Mouse (Mus musculus): Measurements from ENCODE around the gene Tmtc4. TPM values are rescaled to one million over a fixed set of nuclear protein-coding genes. Genes with fewer than 3 reads are reported as not detected.

Gene Tmtc4
- total RNA-seq, 2 experiments from 2014 or later = 7.5 to 8.1 TPM

DNA sequence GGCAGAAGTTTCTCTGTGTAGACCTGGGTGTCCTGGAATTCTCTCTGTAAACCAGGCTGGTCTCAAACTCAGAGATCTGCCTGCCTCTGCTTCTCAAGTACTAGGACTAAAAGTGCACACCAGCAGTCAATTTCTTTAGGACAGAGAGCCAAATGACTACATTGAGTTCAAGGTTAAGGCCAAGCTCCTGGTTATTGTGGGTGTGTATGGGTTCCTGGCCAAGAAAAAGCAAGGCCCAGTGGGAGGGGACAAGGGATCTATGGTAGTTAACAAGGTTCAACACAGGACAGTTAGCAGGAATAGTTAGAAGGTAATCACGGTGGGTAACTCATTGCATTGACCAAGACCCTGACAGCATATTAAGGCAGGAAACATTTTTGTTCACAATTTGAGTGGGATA, 78.8 kb downstream of the Tmtc4 start:
- ATAC-seq (replicated peaks; ENCODE audit: poor library complexity) = no peak

GRCm38 (mm10) chr14:122903923-122904351, 79.9 kb downstream of the Tmtc4 start:
- ATAC-seq (replicated peaks; ENCODE audit: poor library complexity) = no peak

DNA sequence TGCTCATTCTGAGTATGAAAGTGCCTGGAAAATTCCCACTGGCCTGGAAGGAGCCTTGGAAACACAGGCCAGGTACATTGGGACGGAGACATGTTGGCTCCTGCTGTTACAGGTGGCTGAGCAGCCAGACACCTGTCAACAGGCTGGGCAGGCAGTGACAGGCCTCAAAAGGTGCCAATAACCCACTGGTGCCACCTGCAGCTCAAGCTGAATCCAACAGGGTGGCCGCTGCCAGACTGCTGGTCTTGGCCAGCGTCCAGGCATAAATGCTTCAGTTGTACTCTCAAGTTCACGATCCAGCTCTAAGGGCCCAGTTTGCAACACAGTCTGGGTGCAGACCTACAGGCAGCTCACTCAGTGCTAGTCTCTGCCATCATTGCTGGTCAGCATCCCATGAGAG, 81.0 kb downstream of the Tmtc4 start:
- ATAC-seq (replicated peaks; ENCODE audit: poor library complexity) = peak; percentile 76

- ATAC-seq (replicated peaks; ENCODE audit: poor library complexity) = 0 out of 2 replicates have a peak, but pooled peaks have one; percentile 27
Measured at GRCm38 (mm10) chr14:122902136-122902535, 81.7 kb downstream of the Tmtc4 start.

DNA sequence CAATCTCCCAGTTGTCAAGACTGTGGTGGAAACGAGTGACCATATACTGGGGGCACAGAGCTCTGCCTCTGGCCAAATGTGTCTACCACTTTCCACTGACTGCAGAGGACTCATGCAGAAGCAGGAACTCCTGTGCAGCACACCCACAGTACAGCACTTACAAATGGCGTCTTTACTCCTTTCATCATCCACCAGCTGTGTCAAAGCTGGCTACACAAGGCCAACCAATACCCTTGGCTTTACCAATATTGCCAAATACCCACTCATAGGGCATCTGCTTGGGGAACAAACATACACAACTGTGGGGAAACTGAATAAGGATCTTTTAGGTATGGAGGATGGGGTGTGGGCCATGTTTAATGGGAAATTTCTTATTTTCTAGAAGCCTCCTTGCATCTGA, 82.1 kb downstream of the Tmtc4 start:
- 0 out of 2 replicates have a peak, but pooled peaks have one; percentile 23 for ATAC-seq (replicated peaks; ENCODE audit: poor library complexity)

- ATAC-seq (replicated peaks; ENCODE audit: poor library complexity) = no peak
Measured at GRCm38 (mm10) chr14:122901177-122901576, 82.7 kb downstream of the Tmtc4 start.

GRCm38 (mm10) chr14:122900679-122901078, 83.2 kb downstream of the Tmtc4 start:
- no peak for ATAC-seq (replicated peaks; ENCODE audit: poor library complexity)

- no peak for ATAC-seq (replicated peaks; ENCODE audit: poor library complexity)
Measured at GRCm38 (mm10) chr14:122898550-122898949, 85.3 kb downstream of the Tmtc4 start.

DNA sequence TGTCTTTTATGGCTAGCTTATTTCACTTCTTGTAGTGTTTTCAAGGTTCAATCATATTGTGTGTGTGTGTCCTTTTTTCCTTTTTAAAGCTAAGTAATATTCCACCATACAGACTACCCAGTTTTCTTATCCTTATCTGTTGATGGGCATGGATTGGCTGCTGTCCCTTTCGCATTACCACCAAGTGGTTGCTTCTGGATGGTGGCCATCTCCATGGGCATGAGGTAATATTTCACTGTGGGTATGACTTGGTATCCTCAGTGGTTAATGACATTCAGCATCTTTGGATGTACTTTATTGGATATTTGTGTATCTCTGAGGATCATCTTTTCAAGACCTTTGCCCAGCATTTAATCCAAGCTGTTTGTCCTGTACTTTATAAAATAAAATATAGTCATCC, 87.7 kb downstream of the Tmtc4 start:
- no peak for ATAC-seq (replicated peaks; ENCODE audit: poor library complexity)

GRCm38 (mm10) chr14:122891470-122891968, 92.3 kb downstream of the Tmtc4 start:
- no peak for ATAC-seq (replicated peaks; ENCODE audit: poor library complexity)

GRCm38 (mm10) chr14:122888480-122888872, 95.4 kb downstream of the Tmtc4 start:
- no peak for ATAC-seq (replicated peaks; ENCODE audit: poor library complexity)

GRCm38 (mm10) chr14:122887702-122888479, 95.9 kb downstream of the Tmtc4 start:
- ATAC-seq (replicated peaks; ENCODE audit: poor library complexity) = no peak

DNA sequence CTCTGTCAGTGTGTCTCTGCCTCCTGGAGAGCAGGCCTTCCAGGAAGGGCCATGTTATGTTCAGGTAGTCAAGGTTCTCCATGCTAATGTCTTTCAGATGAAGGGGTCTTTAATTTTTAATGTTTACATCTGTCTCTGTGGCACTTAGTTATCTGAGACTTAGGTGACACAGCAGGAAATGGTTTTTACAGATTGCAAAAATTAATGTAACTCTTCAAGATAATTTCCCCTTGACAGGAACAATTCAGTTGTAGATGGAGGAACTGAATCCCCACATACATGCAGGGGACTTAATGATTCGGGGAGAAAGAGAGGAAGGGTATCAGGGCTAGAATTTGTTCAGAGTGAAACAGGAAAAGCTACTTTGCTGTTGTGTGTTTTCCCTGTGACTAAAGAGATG, 96.6 kb downstream of the Tmtc4 start:
- ATAC-seq (replicated peaks; ENCODE audit: poor library complexity) = no peak

GRCm38 (mm10) chr14:122885893-122886292, 97.9 kb downstream of the Tmtc4 start:
- no peak for ATAC-seq (replicated peaks; ENCODE audit: poor library complexity)

DNA sequence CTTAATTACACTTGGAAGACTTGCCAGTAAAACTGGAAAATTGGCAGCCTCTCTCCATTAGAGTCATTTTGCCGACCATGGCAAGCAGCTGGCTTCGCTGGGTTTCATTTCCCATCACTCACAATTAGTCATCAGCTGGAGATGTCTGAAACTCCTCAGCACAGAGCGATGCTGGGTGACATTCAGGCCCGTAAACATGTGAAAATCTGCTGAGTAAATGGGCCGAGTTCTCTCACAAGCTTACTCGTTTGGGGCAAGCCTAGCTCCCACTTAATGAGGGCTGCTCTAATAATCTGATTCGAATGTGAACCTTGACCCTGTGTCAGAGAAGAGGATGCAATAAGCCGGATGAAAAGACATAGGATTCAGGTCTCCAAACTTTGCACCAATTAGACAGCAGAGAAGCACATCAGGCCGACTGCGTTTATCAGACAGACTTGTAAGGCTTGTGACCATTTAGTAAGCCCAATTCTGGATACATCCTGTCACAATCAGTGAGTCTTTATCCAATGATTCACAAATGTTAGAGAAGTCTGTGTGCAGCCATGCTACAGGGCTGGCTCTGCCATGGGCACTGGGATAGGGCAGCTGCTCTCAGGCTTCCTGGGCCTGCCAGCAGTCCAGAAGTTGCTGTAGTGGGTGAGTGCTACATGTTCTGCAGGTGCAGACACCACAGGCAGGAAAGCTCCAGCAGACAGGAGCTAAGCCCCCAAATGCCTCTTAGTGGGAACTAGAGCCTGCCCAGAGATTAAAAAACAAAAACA, 99.8 kb downstream of the Tmtc4 start:
- no peak for ATAC-seq (replicated peaks; ENCODE audit: poor library complexity)

DNA sequence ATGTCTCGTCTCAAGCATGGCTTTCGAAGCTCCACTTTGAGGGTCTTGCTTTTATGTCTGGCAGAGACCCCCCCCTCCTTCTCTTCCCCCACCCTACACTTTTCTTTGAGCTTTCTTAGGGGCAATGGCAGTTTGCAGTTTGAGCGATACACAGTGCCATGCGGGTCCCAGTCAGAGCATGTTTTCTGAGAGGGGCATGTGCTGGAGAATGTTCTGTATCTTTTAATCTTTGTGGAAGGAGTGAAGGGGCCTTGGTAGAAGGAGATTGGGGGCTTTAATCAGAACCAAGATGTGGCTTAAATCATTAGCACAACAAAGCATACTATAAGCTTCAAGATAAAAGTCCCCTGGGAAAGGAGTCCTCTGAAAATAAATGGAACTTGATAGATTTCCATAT, 100.4 kb downstream of the Tmtc4 start:
- no peak for ATAC-seq (replicated peaks; ENCODE audit: poor library complexity)

DNA sequence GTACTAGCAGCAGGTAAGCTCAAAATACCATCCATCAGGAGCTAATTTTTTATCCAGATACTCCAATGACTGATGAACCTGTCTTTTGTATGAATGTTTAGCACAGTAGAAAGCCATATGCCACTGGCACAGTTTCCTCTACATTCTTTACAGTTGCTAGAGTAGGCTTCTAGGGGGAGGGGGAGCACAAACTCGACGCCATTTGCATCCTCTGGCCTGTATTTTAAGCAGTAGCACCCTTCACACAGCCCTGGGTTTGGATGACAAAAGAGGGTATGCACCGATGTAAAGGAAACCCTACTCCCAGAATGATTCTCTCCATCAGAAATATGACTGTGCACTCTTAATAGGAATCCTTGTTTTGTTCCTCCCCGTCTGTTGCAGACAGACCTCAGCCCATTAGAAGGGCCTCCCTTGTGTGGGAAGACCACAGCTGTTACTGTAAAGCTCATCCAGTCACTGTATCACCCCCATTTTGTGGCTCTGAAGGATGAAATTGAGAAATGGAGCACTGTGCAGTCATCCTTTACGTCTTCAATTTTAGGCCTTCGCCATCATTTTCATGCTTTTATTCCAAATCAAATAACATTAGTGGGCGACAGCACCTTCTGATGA, 100.9 kb downstream of the Tmtc4 start:
- ATAC-seq (replicated peaks; ENCODE audit: poor library complexity) = no peak

DNA sequence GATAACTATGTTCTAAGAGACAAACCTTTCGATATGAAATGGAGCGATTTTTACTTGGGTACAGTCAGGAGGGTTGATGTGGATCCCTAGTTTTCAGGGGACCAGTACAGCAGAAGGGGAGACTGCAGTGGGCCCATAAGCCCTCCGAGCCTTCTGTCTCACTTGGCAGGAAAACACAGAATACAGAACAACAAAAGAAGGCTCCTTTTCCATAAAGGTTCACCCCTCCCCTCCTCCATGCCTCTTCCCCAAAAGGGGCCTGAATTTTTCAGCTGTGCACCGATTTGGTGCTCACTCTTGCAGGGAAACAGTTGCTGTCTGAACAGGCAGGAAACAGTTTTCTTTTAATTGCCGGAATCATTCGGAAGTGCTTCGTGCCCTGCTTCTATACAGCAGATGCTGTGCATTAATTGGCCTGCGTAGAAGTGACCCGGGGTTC, 101.6 kb downstream of the Tmtc4 start:
- ATAC-seq (replicated peaks; ENCODE audit: poor library complexity) = no peak

DNA sequence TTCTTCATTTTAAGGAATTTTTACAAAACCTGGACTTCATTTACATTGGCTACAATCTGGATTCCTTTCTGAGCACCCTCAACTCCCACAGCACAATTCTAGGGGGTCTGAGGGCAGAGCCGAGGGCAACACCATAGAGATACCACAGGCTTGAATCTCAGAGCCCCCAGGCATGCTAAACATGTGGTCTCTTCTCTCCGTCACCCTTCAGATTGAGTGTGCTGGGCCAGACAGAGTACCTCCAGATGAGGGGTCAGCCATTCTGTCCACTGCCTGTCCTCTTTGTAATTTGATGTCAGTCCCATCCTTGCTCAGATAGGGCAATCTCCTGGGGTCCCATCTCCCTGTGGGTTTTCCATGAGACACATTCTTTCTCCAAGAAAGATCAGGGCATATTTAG, 102.1 kb downstream of the Tmtc4 start:
- ATAC-seq (replicated peaks; ENCODE audit: poor library complexity) = no peak

GRCm38 (mm10) chr14:122880291-122880690, 103.5 kb downstream of the Tmtc4 start:
- ATAC-seq (replicated peaks; ENCODE audit: poor library complexity) = no peak

DNA sequence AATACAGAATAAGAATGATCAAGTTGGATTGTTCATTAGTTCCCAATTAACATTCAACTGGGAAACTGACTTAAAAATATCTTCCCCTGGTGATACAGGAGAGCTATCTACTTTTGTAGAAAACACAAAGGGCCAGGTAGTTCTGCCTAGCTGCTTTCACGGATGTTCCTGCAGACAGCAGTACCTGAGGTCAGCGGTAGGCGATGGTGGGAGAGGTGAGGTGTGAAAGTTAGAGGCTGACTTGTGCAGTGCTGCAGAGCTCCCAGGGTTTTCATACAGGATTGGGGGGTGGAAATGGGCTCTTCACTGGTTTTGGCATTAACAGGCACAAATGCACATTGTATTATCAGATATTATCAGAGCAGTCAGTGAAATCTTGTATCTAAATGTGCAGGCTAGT, 106.0 kb downstream of the Tmtc4 start:
- ATAC-seq (replicated peaks; ENCODE audit: poor library complexity) = no peak
